Mouse (Mus musculus): Measurements from ENCODE around the gene Ldhd.

Ldhd gene

DNA sequence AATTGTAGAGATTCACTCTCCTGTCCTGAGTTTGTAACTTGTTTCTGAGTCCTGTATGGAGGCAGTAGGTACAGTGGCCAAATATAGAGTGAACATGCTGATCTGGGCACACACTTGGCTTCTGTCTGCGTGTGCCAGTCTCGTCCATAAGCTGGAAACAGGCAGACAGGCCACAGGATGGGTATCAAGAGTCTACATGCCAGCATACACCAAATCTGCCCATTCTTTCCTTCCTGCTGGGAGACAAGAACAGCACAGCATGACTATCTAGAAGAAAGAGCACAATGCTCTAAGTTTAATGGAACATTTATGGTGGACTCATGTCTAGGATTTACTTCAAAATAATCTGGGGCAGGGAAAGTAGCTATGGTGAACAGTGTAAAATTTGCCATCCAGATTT is 35.2 kb downstream of the Ldhd start:
- no peak for DNase-seq (ENCODE audit: low spot score in 2 of 2)

DNA sequence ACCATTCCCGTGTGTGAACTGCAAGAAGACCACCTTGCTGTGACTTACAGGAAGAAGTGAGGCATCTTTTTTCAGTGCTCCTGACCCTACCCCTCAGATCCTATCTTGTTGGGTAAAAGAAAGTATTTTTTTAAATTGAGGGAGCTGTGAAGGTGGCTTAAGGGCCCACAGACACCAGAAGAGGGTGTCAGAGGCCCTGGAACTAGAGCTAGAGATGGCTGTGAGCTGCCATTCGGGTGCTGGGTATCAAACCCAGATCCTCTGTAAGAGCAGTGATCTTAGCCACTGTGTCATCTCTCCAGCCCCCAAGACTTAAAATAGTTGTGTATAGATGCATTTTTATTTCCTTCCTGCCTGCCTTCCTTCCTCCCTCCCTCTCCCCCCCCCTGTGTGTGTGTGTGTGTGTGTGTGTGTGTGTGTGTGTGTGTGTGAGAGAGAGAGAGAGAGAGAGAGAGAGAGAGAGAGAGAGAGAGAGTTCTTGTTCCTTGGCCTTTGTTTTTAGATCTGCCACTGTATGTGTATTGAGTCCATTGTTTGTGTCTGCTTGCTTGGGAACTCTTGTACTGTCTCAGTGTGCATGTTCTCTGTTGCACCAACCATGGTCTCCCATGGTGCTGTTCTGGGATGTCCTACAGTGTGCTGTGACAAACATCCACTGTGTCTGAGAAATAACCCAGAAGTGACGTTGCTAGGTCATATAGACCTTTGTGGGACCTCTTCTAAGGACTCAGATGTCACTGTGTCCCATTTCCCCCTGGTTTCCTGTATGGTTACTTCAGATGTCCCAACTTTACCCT is 35.9 kb downstream of the Ldhd start:
- DNase-seq (ENCODE audit: low spot score in 2 of 2), result no peak

DNA sequence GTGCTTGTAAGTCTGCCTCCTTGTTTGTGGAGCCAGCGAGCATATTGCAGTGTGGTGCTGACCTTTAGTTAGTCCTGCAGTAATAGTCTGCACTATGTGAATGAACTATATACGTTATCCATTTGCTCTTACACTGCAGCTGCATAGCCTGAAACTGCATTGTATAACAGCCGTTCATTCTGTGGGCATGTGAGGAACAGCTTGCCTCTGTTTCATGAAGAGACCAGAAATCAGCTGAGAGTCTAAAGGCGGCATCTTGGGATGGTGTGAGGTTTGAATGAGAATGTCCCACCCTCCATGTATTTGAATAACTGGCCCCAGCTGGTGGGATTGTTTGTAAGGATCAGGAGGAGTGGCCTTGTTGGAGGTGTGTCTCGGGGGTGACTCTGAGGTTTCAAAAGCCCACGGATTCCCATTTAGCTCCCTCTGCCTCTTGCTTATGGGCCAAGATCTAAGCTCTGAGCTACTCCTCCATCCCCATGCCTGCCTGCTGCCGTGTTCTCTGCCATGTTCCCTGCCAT is 37.7 kb downstream of the Ldhd start:
- DNase-seq (ENCODE audit: low spot score in 2 of 2), result no peak

DNA sequence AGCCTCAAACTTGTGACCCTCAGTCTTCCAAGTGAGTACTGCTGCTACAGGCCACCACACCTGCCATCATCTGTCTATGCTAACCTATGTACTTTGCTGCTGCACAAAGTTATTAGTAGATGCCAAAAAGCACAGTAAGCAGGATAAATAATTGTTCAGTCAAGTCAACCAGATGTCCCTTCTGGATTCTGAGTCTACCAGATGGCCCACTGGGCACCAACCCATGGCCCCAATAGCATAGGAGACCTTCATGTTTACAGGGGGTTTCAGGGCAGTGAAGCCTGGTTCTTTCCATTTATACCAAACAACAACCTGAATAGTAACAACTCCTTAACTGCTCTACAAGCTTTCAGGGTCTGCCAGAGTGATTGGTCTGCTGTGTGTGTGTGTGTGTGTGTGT is 39.0 kb downstream of the Ldhd start:
- no peak for DNase-seq (ENCODE audit: low spot score in 2 of 2)

DNA sequence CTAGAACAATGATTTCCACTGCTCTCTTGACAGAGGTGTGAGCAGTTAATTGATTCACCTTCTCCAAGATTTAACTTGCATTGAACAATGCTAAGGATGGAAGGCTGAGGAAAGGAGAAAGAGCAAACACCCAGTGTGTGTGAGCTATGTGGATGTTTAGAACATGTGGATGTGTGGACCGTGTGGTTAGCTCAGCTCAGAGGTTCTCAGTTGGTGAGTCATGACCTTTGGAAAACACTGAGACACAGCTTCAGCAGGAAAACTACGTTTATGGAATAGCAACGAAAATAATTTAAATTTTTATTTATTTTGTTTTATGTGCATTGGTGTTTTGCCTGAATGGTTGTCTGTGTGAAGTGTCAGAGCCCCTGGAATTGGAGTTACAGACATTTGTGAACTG is 40.0 kb downstream of the Ldhd start:
- DNase-seq (ENCODE audit: low spot score in 2 of 2), result no peak

DNA sequence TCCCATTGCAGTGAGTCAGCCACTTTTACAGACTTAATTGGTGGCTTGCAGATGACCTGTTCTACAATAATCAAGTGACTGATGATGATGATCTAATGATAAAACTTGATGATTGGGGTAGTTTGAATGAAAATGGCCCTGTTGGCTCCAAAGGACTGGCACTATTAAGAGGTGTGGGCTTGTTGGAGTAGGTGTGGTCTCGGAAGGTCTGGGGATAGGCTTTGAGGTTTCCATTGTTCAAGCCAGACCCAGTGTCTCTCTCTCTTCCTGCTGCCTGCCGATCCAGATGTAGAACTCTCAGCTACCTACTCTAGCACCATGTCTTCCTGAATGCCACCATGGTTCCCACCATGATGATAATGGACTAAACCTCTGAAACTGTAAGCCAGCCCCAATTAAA is 41.8 kb downstream of the Ldhd start:
- no peak for DNase-seq (ENCODE audit: low spot score in 2 of 2)

DNA sequence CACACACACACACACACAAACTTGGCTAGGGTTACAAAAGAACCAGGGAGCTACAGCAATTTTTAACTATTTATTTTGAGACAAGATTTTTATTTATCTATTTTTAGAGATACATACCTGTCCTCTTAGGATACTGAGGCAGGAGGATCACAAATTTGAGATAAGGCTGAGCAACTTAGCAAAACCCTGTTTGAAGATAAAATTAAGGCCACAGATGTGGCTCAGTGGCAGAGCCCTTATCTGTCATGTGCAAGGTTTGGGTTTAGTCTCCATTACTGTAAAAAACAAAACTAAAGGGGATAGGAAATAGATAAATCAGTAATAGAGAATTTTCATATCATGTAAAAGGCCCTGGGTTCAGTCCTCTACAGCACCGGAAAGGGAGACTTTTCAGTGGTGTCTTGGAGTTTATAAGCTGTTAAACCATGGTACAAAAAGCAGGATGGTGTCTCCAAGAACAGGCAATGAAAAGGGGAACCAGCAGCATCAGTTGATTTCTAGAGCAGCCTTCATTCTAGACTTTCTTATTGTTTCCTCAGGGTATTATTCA is 42.6 kb downstream of the Ldhd start:
- DNase-seq (ENCODE audit: low spot score in 2 of 2), result no peak

DNA sequence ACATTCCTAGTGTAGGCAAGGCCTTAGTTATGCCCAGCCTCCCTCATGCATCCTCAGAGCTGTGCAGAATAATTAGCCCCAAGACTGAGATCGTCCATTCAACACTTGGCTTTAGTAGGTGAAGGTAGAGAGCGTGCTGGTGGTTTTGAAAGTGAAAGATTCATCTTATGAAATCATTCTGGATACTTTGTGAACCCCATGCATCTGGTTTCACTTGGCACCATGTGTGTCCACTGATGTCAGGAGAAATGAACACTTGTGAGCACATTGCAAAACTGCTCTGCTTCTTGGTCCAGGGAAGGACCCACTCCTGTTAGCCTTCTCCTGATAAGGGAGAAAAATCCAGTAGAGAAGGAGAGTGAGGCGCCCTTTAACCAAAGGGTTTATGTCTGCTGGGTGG is 45.2 kb downstream of the Ldhd start:
- no peak for DNase-seq (ENCODE audit: low spot score in 2 of 2)

DNA sequence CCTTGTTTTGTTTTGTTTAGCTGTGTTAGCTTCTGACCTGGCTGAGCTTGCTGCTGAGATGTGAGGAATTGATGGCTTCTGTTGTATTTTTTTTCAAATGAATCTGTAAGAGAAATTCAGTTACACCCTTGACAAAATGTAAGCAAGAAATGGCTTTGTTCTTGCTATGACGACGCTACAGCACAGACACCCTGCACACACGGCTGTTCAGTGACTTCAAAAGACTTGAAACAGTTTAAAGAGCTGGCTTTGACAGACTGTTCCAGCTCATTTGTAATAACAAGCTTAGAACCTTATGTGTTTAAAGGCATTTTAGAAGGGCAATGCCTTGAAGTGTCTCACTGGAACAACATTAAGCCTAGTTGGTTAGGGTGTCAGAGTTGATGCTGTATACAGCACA is 47.8 kb downstream of the Ldhd start:
- DNase-seq (ENCODE audit: low spot score in 2 of 2), result no peak

DNA sequence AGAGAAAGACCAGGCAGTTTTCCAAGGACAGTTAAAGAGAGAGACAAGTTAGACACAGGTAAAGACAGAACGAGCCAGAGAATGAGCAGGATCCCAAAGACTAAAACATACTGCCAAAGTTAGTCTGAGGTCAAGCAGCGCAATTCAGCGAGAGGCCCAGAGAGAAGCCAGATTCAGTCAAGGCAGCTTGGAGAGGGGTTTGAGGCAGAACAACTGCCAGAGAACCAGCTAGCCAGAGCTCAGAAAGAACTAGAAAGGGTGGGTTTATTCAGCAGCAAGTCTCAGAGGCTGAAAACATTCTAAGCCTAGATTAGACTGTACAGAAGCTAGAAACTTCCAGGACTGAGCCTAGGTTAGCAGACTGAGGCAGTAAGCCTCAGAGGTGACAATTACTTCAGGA is 49.9 kb downstream of the Ldhd start:
- DNase-seq (ENCODE audit: low spot score in 2 of 2), result no peak

DNA sequence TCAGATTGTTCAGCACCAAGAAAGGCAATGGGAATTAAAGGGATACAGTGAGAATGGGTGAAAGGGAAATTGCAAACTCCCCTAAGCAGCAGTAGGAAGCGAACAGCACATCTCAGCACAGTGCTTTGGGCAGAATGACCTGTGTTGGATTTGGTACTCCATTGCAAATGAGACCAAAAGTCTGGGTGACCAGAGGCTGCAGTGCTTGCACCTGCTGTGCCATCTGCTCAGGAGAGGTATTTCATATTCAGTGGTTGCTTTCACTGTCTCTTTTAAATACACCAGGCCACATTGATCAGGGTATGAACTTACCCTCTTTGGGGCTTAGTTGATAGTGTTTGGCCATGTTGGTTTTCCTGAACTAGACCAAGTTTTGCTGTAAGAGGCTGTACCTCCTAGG is 50.9 kb downstream of the Ldhd start:
- no peak for DNase-seq (ENCODE audit: low spot score in 2 of 2)

DNA sequence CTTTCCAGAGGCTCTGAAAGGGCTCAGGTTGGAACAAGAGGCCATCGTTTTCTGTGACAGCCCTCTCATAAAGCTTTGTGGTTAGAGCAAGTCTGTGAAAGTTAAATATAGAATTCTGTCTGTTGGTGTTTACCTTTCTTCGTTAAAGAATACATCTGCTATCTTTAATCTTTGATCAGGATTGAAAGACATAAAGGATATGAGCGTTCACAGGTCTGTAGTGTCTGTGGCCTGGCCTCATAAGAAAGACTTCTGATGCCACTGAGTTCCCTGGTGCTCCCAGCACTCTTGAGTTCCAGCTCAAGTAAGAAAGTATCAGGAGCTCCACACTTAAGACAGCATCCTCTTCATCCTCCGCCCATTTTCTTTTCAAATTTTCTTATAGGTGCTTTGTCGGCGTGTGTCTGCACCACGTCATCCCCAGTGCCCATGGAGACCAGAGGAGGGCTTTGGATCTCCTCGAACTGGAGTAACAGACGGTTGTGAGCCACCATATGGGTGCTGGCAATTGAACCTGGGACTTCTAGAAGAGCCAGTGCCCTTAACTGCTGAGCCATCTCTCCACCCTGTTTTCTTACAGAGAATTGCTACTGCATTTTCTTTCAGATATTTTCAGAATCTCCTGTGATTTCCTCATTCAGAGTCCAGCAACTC is 52.2 kb downstream of the Ldhd start:
- DNase-seq (ENCODE audit: low spot score in 2 of 2), result no peak

DNA sequence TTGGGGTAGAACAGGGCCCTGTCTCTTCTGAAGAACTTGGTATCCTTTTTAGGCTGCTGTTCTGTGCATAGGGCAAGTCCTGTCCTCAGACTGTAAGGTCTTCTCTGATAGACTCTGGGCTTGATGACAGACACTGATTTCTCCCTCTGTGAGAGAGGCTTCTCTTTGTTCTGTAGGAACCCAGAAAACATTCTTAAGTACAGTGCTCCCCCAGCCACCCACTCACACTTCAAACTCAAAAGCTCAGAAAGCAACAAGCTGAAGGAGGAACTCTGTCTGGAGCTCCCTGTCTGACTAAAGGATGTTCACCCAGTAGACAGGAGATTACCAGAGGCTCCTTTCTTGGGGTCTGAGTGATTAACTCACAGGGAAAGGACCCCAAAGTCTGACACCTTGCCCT is 53.7 kb downstream of the Ldhd start:
- no peak for DNase-seq (ENCODE audit: low spot score in 2 of 2)

DNA sequence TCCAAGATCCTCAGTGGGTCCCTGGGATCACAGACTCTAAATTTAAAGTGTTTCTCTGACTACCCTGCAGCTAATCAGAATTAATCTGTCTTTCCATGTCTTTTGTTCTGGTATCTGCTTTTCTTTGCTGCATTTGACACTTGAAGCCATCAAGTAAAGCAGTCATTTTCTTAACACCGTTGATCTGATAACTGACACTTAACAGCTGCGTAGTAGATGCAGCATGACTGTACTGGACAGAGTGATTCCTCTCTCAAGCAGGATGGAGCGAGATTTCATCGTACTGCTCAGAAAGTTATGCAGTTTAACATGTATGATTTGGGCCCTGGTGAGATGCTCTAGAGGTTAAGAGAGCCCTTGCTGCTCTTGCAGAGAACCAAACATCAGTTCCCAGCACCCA is 54.7 kb downstream of the Ldhd start:
- no peak for DNase-seq (ENCODE audit: low spot score in 2 of 2)

DNA sequence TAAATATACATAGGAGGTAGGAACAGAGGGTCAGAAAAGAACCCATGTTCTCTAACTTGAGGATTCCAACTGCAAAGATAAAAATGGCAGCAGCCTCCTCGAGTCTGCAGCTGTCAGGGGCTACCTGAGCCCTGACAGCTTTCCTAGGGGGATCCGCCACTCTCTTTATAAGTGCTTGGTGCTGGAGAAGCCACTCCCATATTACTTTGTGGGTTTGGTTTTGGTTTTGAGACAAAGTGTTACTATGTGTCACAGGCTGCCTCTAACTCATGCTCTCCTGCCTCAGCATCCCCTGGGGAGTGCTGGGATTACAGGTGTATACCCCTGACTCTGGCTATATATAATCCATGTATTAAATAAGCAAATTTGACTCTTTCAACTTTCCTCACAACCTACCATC is 56.2 kb downstream of the Ldhd start:
- DNase-seq (ENCODE audit: low spot score in 2 of 2), result no peak

All from urinary bladder, postnatal 4 days (tissue).